Mouse (Mus musculus) stomach, postnatal 0 days (tissue): Measurements from ENCODE around the gene Atxn10.

Experiments
- CTCF ChIP-seq: IDR thresholded peaks from 2 replicates; pipeline ENCODE4 v1.5.1; 2016; ENCODE audit warnings: antibody characterized with exemption, low read depth, mild to moderate bottlenecking, moderate library complexity
- EP300 ChIP-seq: optimal IDR thresholded peaks from 2 replicates; pipeline ENCODE3; 2016; ENCODE audit warnings: antibody characterized with exemption

DNA sequence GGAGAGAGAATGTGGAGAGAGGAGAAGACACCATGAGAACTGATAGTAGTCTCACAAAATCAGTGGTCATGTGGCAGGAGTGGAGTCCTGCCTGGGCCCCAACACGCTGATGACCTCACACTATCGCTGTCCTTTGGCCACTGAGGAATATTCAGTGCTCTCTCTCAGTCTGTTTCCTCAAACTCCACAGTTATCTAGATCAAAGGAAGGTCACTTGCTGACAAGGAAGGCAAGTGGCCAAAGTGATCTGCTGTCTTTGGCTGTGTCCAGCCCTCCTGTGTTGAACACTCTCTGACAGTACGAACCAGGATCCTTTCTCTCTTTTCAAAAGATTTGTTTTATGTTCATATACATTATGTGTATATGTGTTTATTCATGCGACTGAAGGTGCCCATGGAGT, 12.8 kb upstream of the Atxn10 start:
- TF ChIP-seq CTCF (no peak), EP300 (no peak)
